Mouse (Mus musculus) kidney, embryonic 16.5 days (tissue): ENCODE results near the gene Fars2. TPM values are rescaled to one million over a fixed set of nuclear protein-coding genes. Genes with fewer than 3 reads are reported as not detected.

Experiments used
- ATAC-seq: fragments of 200-750 bp; cut with Nextera tagmentation; 2 replicates; pipeline ENCODE4 v1.8.0; 2017; ENCODE audit warnings: moderate TSS enrichment; ENCODE audit not compliant: low FRiP score, low TSS enrichment
- H3K27ac ChIP-seq: fragments of 300-500 bp; sonication (generic); 2 replicates; pipeline ENCODE4 v1.5.1; 2014; ENCODE audit warnings: low read length
- H3K27me3 ChIP-seq: fragments of 300-500 bp; sonication (generic); 2 replicates; pipeline ENCODE4 v1.6.1; 2014; ENCODE audit warnings: low read length, control low read depth, mixed read lengths; ENCODE audit not compliant: insufficient read depth
- H3K36me3 ChIP-seq: fragments of 300-500 bp; sonication (generic); 2 replicates; pipeline ENCODE4 v1.6.1; 2014; ENCODE audit warnings: low read length, control low read depth, mixed read lengths; ENCODE audit not compliant: insufficient read depth
- H3K4me1 ChIP-seq: fragments of 300-500 bp; sonication (generic); 2 replicates; pipeline ENCODE4 v1.6.1; 2014; ENCODE audit warnings: low read length, control low read depth, mixed read lengths; ENCODE audit not compliant: insufficient read depth
- H3K4me2 ChIP-seq: fragments of 300-500 bp; sonication (generic); replicated peaks from 2 replicates; pipeline ENCODE4 v1.6.1; 2014; ENCODE audit warnings: low read depth, low read length
- H3K4me3 ChIP-seq: fragments of 300-500 bp; sonication (generic); 2 replicates; pipeline ENCODE4 v1.5.1; 2014; ENCODE audit warnings: mild to moderate bottlenecking, low read length
- H3K9ac ChIP-seq: fragments of 300-500 bp; sonication (generic); replicated peaks from 2 replicates; pipeline ENCODE4 v1.6.1; 2014; ENCODE audit warnings: low read length
- H3K9me3 ChIP-seq: fragments of 300-500 bp; sonication (generic); 2 replicates; pipeline ENCODE4 v1.6.1; 2016; ENCODE audit warnings: low read length, control low read depth
- WGBS: fragments of 180-500 bp; shearing (Covaris S2); extraction: QIAGEN DNeasy Blood & Tissue Kit; methylation state at CpG from one replicate; pipeline ENCODE4 v1.1.7; 2014; 5-methylcytosine and 5-hydroxymethylcytosine counted together
- polyA plus RNA-seq: library from polyadenylated mRNA; unstranded; fragments of >200 nt; fragmentation: Nextera tagmentation; extraction: Ambion mirVana; gene quantifications from 2 replicates; pipeline ENCODE4 v1.2.1, GENCODE M21; 2015

Gene Fars2
- polyA plus RNA-seq, 1 experiment from 2014 or later: 48.6 TPM

- Histone ChIP-seq H3K36me3 (no peaks in the 10 kb centered on the region), H3K9ac (no peak overlapping the region), H3K4me2 (peak overlapping the region; percentile 34; the same call in 1 of the 2 replicates), H3K9me3 (peaks cover 3% of the 10 kb centered on the region; the same call in 1 of the 2 replicates), H3K27me3 (no peaks in the 10 kb centered on the region), H3K4me3 (no peak overlapping the region), H3K27ac (no peak overlapping the region), H3K4me1 (peaks cover 13% of the 10 kb centered on the region)
- no peak for ATAC-seq
- WGBS: 17% methylated on average over 10 of the region's 10 CpGs
Observed at GRCm38 (mm10) chr13:36582406-36583070, 465.3 kb downstream of the Fars2 start.

GRCm38 (mm10) chr13:36583481-36584151 lies 466.4 kb downstream of the Fars2 start:
- ATAC-seq: no peak
- Histone ChIP-seq H3K9ac (no peak overlapping the region), H3K4me3 (no peak overlapping the region), H3K4me1 (peaks cover 7% of the 10 kb centered on the region; the same call in 1 of the 2 replicates), H3K36me3 (no peaks in the 10 kb centered on the region), H3K27me3 (no peaks in the 10 kb centered on the region), H3K27ac (no peak overlapping the region), H3K4me2 (no peak overlapping the region), H3K9me3 (peaks cover 3% of the 10 kb centered on the region; the same call in 1 of the 2 replicates)
- 28% methylated on average over 16 of the region's 16 CpGs for WGBS

GRCm38 (mm10) chr13:36584197-36584596 lies 467.0 kb downstream of the Fars2 start:
- Histone ChIP-seq H3K4me2 (no peak overlapping the region), H3K27ac (no peak overlapping the region), H3K36me3 (no peaks in the 10 kb centered on the region), H3K27me3 (no peaks in the 10 kb centered on the region), H3K4me1 (peaks cover 7% of the 10 kb centered on the region; the same call in 1 of the 2 replicates), H3K9ac (no peak overlapping the region), H3K4me3 (no peak overlapping the region), H3K9me3 (peaks cover 3% of the 10 kb centered on the region; the same call in 1 of the 2 replicates)
- no peak for ATAC-seq
- WGBS: 67% methylated on average over 7 of the region's 7 CpGs

GRCm38 (mm10) chr13:36589092-36589491 lies 471.9 kb downstream of the Fars2 start:
- Histone ChIP-seq H3K4me2 (no peak overlapping the region), H3K4me3 (no peak overlapping the region), H3K9ac (no peak overlapping the region), H3K27ac (no peak overlapping the region), H3K9me3 (peaks cover 3% of the 10 kb centered on the region; the same call in 1 of the 2 replicates), H3K27me3 (no peaks in the 10 kb centered on the region), H3K36me3 (no peaks in the 10 kb centered on the region), H3K4me1 (no peaks in the 10 kb centered on the region)
- no peak for ATAC-seq
- WGBS: 49% methylated on average over 4 of the region's 4 CpGs

GRCm38 (mm10) chr13:36592291-36592690 lies 475.1 kb downstream of the Fars2 start:
- no peak overlapping the region for H3K9ac ChIP-seq
- no peak for ATAC-seq
- WGBS: 68% methylated on average over 2 of the region's 2 CpGs
- H3K4me1 ChIP-seq: no peaks in the 10 kb centered on the region
- H3K4me2 ChIP-seq: no peak overlapping the region
- no peaks in the 10 kb centered on the region for H3K27me3 ChIP-seq
- H3K4me3 ChIP-seq: no peak overlapping the region
- H3K9me3 ChIP-seq: no peaks in the 10 kb centered on the region
- H3K27ac ChIP-seq: no peak overlapping the region
- H3K36me3 ChIP-seq: no peaks in the 10 kb centered on the region

GRCm38 (mm10) chr13:36606717-36607116 lies 489.5 kb downstream of the Fars2 start:
- WGBS: 79% methylated on average over 5 of the region's 5 CpGs
- no peak overlapping the region for H3K4me2 ChIP-seq
- H3K9me3 ChIP-seq: no peaks in the 10 kb centered on the region
- H3K4me3 ChIP-seq: no peak overlapping the region
- H3K9ac ChIP-seq: no peak overlapping the region
- ATAC-seq: no peak
- H3K27ac ChIP-seq: no peak overlapping the region
- no peaks in the 10 kb centered on the region for H3K27me3 ChIP-seq
- H3K36me3 ChIP-seq: no peaks in the 10 kb centered on the region
- no peaks in the 10 kb centered on the region for H3K4me1 ChIP-seq

- Histone ChIP-seq H3K4me3 (no peak overlapping the region), H3K9ac (no peak overlapping the region), H3K27ac (no peak overlapping the region), H3K9me3 (no peaks in the 10 kb centered on the region), H3K4me1 (no peaks in the 10 kb centered on the region), H3K36me3 (no peaks in the 10 kb centered on the region), H3K4me2 (no peak overlapping the region), H3K27me3 (no peaks in the 10 kb centered on the region)
- no peak for ATAC-seq
- 84% methylated on average over 4 of the region's 4 CpGs for WGBS
Observed at GRCm38 (mm10) chr13:36607871-36608270, 490.7 kb downstream of the Fars2 start.

GRCm38 (mm10) chr13:36610426-36610825 lies 493.2 kb downstream of the Fars2 start:
- WGBS: 95% methylated on average over 5 of the region's 5 CpGs
- Histone ChIP-seq H3K36me3 (no peaks in the 10 kb centered on the region), H3K27ac (no peak overlapping the region), H3K4me1 (no peaks in the 10 kb centered on the region), H3K4me3 (no peak overlapping the region), H3K4me2 (no peak overlapping the region), H3K27me3 (no peaks in the 10 kb centered on the region), H3K9me3 (0 out of 2 replicates have a peak, but pooled peaks cover 4% of the 10 kb centered on the region), H3K9ac (no peak overlapping the region)
- ATAC-seq: no peak

- 68% methylated on average over 23 of the region's 23 CpGs for whole genome bisulfite sequencing
- H3K4me1 ChIP-seq: no peaks in the 10 kb centered on the region
- no peak overlapping the region for H3K27ac ChIP-seq
- H3K9ac ChIP-seq: no peak overlapping the region
- ATAC-seq: no peak
- H3K9me3 ChIP-seq: 0 out of 2 replicates have a peak, but pooled peaks cover 4% of the 10 kb centered on the region
- H3K4me3 ChIP-seq: no peak overlapping the region
- no peak overlapping the region for H3K4me2 ChIP-seq
- no peaks in the 10 kb centered on the region for H3K36me3 ChIP-seq
- no peaks in the 10 kb centered on the region for H3K27me3 ChIP-seq
Observed at GRCm38 (mm10) chr13:36612785-36613750, 495.9 kb downstream of the Fars2 start.
